Mouse (Mus musculus) heart, postnatal 36 days (tissue): Measurements from ENCODE around the gene Ttc13. TPM values are rescaled to one million over a fixed set of nuclear protein-coding genes. Genes with fewer than 3 reads are reported as not detected.

Experiments used
- DNase-seq, 2 experiments: peaks; one replicate each; pipeline ENCODE4 v3.0.0; 2021 to 2022
- intact Hi-C: fragments of 180-260 bp; cut with DNase I; formaldehyde crosslinking; loops from one replicate; pipeline ENCODE4 v1.15.1; 2025
- total RNA-seq, 2 experiments: library from RNA; stranded (reverse); gene quantifications; 2 replicates each; pipeline ENCODE4 v1.2.3; 2021

Gene Ttc13
- total RNA-seq, 2 experiments from 2014 or later = 16.7 to 17.4 TPM

DNA sequence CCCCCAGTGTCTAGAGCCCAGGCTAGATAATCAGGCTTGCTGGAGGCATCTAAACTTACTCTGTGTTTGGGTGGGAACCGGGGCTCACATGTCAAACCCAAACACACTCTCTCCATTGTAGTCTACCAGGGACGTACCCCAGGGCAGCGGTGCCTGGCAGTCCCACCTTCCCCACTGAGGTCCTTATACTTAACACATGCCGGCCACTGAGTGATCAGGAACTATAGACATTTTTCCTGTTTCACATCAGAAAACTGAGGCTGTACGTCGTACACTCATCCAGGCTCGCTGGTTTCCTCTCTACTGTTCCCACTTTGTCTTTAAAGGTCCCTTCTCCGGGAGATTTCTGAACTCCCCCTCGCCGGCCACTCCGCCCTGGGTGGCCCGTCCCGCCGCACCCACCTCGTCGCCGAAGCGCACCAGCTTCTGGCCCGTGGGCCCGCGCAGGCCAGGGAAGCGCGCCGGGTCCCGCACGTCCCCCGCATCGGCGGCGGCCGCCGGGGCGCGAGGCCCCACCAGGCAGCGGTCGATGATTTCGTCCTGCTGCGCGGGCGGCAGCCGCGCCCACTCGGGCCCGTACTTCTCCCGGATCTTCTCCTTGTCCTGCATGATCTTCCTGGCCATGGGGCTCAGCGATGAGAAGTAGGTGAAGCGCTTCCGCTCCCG lies 59.2 kb downstream of the Ttc13 start:
- peak; percentile 31 to 42 for DNase-seq
- intact Hi-C loops = loop anchor here (2.0 kb wide), 2 partner anchors 18 to 30 kb away; no protein-coding TSS in a partner anchor

DNA sequence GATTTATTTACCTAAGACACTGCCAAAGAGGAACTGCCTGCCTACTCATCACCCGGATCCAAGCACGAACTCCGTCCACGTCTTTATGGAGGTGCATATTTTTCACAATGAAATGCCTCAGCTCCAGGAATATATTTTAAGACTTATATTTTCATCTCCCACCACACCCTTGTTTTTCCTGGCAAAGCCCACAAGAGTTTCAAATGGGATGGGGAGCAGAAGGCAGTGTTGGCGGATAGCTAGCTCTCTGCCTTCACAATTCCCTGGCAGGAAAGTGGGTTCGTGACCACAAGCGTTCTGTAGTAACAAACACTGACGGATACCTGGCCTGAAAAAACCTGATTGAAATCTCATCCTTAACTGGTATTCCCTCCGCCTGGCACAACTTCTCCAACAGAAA lies 60.0 kb downstream of the Ttc13 start:
- DNase-seq = peak in 1 of 2 experiments; percentile 40
- intact Hi-C loops = loop anchor here (2.0 kb wide), 2 partner anchors 17 to 29 kb away; no protein-coding TSS in a partner anchor

DNA sequence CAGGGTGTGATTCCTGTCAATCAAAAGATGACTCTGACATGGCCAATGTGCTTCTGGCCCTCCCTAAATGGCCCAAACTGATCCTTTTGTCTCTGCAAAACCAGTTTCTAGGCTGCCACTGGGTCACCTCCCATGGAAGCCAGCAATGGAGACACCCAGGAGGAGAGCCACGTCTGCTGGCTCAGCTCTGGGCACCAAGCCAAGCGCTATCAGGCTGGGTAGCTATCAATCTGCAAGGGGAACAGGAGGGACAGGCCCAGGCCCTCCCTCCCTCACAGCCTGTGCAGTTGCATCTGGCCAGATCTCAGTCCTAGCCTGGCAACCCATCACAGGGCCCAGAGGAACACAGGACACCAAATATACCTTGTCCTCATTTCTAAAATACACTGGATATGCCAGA lies 63.4 kb downstream of the Ttc13 start:
- intact Hi-C loops = no loop called here
- DNase-seq = peak; percentile 66 to 71

DNA sequence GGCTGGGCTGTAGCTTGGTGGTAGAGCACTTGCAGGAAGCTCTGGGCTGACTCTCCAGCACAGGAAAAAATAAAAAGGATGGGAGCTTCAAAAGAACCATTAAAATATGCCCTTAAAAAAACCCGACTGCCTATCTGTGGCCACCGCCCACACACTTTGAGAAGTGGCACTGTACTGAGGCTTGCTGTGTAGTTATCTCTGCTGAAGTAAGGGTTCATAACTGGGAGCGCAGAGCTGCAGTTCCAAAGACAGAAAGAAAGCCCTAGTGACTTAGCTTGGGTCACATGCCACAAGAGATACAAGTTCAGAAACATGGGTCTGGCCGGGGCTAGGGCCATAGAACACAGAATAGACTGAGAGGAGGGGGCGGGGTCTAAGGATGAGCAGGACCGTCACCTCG lies 63.8 kb downstream of the Ttc13 start:
- intact Hi-C loops = no loop called here

DNA sequence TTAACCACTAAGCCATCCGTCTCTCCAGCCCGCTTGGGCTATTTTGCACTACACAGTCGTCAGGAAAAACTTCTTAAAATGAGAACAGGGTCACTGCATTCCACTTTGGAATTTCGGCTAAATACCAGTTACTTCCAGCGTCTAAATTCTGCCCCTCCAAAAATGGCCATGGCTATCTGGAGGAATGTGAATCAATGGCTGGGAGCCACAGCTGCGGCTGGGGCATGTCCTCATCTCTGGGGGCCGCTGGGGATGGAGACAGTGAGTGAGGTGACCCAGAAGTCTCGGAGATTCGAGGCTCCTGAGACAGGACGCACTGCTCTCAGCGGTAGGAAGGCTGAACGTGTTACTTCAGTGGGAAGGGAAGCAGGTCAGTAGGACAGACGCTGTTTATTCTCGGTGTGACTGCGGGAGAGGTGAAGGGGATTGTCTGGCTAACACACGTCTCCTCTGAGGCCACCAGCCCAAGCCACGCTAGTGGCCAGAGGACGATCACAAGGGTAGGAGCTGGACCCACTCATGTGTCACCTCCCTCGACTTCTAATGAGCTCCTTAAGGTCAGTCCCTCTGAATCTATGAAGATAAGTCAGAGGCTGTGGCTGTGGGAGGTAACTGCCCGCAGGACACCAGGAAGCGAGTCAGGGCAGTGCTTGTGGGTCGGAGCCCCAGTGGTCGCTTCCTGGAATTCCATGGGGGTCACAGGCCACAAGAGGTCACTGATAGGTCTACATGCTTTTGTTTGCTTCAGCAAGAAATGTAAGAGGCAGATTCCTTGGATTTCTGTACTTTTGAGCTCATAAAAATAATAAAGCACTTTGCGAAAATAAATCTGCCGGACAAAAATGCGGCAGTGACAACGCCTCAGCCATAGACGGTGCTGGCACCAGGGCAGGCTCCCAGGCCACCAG lies 68.0 kb downstream of the Ttc13 start:
- DNase-seq = no peak
- intact Hi-C loops = no loop called here

More for the DNA sequence above, 63.8 kb downstream of the Ttc13 start:
- no peak for DNase-seq

DNA sequence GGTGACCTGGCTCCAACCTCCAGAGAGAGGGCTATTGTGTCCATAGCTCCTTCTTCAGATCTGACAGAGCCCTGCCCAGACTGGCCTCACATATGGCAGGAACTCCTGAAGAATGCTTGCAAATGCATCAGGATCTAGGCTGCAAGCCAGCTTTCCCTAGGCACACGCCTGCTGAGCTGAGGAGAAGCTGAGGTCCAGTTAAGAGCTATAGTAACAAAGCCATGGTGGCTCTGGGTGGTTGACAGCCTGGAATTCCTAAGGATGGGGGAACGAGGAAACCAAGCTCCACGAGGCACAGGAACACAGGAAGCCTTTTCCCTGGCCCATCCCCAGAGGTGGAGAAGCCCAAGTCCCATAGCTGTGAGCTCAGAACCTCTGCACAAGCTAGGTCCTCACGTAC lies 69.2 kb downstream of the Ttc13 start:
- DNase-seq = no peak
- intact Hi-C loops = no loop called here

DNA sequence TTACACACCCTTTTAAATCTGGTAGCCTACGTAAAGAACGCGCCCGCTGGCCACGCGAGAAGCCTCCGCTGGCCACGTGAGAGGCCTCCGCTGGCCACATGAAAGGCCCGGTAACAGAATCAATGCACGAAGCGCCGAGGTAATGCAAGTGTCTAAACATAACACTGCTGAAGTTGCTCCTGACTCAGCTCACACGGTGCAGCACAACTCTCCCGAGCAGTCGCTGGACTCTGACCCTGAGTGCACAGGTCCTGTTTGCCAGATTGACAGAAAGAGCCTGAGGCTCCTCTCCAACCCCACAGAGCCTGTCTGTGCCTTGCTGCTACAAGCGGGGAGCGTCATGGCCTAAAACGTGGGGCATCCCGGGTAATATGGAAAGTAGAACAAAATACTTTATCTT lies 70.0 kb downstream of the Ttc13 start:
- no peak for DNase-seq
- intact Hi-C loops = no loop called here

DNA sequence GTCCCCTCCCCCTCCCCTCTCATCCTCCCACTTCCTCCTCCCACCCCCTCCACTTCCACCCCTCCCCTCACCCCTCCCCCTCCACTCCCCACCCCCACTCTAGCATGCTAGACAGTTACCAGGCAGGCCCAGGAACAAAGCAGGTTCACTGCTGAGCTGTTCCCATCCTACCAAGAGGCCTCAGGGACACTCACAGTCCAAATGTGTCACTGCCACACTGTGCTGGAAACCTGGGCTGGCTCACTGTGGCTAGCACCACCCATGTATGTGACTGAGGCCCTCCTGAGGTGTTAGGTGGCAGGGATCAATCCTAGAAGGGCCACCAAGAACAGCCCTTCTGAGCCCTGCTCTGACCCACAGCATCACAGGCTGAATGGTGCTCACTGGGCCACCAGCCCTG lies 73.5 kb downstream of the Ttc13 start:
- no peak for DNase-seq
- intact Hi-C loops = no loop called here

DNA sequence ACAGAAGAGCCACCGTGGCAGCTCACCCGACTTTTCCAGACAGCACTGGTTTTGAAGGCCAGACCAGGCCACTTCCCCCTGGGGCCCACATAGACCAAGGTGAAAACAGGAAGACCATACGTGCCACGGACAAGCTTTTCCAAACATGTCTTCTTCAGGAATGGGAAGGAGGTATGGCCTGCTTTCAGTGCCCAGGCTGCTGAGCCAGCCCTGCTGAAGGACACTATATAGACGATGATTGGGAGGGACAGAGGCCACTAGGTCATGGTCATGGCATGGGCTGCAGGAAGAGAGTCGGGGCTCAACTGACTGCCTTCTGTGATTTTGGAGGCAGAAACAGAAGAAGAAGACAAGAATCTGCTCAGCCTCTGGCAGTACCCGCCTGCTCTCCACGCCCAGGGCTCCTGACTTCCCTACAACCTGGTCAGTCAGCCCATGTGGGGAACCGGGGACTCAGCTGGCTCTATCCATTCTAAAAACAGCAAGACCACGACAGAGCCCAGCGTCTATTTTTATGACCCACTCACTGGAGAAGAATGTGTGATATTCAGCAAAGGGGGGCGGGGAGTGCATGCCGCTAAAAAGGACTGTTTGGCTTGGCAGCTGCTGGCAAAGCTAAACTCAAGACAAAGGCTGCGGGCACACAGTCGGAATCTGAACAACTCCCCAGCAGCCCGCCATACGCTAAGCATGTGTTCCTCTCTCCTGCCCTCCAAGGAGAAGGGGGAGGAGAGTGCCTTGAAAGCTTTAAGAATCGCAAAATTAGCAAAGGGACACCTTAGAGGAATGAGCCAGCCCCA lies 78.0 kb downstream of the Ttc13 start:
- intact Hi-C loops = loop anchor here (2.0 kb wide), 1 partner anchor 19 kb away; the partner anchor contains the start of gene 2310022B05Rik
- DNase-seq = peak; percentile 43 to 61

DNA sequence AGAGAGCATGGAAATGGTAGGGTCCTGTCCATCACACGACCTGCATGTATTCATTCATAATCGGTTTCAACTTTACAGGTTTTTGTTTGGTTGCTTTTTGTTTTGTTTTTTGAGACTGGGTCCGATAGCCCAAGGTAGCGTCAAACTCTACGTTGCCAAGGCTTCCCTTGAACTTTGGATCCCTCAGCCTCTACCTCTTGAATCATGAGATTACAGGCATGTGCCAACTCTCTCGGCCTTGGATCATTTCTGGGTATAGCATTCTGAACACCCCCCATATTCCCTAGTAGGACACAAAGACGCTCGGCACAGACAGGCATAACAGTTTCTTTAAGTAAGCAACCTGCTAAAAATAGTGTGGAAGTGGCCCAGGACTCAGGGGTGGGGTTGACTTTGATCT lies 80.2 kb downstream of the Ttc13 start:
- DNase-seq = no peak
- intact Hi-C loops = no loop called here

DNA sequence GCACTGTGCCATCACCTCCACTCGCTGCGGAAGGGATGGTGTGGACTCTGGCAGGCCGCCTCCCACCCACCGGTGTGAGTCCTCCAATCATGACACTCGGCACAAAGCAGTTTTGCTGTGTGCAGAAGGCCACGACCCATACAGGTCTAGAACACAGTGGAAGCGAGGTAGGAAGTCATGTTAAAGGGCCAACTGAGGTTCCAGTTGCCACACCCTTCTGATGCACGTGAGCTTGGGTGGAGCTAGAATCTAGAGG lies 86.6 kb downstream of the Ttc13 start:
- intact Hi-C loops = no loop called here
- DNase-seq = no peak

DNA sequence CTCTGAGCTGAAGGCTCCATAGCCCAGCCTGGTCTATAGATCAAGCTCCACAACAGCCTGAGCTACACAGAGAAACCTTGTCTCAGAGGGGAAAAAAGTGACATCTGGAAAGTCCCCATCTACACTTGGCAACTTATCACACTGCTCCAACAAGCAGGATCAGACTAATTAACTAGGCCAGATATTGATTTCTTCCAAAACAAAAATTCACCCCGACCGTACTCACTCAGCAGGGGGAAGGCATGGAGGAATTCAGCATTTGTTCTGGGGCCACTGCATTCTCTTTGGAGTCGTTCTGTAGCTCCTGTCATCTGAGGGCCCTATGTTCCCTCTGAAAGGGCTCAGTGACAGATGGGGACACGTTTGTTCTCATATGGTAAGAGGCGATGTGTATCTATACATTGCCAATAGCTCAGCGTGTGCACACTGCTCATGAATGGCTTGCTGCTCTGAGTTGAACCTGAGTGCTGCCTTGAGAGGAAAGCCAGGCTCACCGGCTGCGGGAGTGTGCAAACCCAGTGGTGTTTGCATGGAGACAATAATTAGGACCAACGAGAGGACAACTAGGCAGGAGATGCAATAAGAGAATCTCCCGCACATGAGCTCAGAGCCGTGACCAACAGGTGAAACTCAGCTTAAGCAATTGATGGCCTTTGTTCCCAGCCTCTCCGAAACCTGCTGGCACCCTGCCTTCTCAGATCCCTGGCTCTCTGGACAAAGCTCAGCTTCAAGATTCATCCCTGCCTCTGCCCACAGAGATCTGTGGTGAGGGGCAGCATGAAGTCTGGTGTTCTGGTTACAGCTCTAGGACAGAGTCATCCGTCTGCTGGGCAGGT lies 87.2 kb downstream of the Ttc13 start:
- intact Hi-C loops = no loop called here
- no peak for DNase-seq

DNA sequence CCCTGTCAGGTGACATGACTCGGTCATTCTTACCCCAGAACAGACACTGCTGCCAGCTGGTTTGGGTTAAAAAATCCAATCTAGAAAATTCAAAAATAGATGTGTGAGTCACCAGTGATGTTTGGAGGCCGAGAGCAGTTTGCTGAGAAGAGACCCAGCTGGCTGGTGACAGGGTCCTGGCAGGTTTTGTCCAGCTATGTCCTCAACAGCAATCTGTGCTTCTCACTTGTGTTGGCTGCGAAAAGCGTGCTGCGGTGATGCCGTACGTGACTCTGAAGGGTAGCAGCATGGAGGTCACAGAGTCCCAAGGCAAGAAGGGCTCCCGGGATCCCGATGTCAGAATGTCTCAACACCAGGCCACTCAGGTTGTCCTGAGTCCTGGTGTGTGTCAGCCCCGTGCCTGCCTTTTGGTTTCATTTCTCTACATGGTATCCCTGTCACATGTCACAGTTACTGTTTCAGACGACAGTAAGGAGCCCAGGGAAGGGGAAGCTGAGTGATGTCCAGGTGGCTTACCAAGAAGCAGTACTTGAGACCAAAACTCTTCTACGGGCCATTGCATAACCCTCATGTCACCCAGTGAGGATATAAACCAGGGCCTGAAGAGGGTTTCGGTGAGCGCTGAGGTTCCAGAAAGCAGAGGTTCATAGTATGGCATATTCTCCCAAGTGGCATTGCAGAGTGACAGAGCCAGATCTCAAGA lies 88.6 kb downstream of the Ttc13 start:
- intact Hi-C loops = loop anchor here (2.0 kb wide), 1 partner anchor 30 kb away; the partner anchor contains the start of gene 2310022B05Rik
- DNase-seq = peak; percentile 81 to 82

DNA sequence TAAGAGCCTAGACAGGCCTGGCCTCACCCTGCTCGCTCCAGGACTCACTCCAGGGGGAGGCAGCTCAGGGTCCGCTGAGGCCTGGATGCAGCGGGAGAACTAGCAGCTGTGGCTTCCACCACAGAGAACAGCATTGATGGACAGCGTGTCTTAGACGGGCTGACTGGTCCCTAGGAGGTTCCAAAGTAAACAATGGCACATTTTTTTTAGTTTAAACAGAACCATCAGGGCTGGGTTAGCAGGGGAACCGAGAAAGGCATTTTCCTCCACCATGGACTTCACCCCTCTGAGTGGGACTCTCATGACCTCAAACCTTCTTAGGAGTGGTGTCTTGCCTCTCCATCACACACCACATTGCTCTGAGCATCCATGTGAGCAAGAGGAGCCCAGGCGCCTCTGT lies 89.8 kb downstream of the Ttc13 start:
- intact Hi-C loops = loop anchor here (2.0 kb wide), 1 partner anchor 31 kb away; the partner anchor contains the start of gene 2310022B05Rik
- DNase-seq = no peak

DNA sequence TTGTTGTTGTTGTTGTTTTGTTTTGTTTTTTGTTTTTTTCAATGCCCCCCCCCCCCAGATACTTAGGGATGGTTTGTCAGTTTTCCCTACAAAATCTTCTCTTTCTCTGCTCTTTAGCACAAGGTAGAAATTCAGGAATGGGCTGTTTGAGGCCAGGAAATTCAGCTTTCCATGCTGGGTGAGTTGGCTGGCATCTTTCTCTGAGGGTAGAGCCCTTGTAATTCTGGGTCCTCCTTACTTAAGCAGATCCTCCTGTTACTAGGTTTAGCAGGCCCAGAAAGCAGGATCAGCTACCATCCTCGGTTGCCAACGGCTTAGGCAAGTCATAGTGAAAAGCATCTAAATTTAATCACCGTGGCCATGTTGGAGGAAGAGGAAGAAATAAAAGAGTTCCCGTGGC lies 90.9 kb downstream of the Ttc13 start:
- DNase-seq = no peak
- intact Hi-C loops = no loop called here

DNA sequence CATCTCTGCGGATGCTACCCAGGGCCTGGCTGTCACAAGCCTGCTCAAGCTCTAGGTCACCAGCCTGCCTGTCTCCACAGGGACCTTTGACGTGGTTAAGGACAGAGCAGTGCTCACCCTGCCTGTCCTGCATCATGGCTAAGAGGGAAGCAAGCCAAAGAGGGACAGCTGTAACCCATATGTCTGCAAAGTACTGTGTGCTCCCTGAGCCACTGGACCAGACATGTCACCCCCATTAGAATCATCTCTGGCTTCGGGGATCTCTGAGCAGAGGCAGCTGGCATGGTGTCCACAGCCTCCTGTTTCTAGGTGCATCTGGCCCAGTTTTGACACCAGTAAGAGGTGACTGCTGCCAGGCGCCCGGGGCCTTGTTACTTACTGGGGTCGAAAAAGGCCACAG lies 91.3 kb downstream of the Ttc13 start:
- intact Hi-C loops = no loop called here
- peak; percentile 38 to 49 for DNase-seq

DNA sequence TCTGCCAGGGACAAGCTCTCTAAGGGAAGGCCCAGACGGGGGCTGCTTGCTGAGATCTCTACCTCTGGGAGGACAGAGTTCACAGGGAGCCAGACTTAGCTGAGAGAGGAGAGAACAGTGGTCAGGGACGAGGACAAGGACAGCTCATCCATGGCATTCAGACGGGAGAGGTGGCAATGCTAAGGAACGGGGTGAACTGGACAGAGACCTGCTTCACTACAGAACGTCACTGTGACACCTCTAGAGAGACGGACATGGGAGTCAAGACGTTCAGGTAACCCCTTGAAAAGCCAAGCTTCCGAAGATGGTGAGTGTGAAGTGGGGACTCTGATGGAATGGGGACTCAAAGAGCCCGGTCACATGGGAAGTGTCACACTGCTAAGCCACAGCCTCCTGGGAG lies 95.5 kb downstream of the Ttc13 start:
- intact Hi-C loops = no loop called here
- no peak for DNase-seq
